Mouse (Mus musculus) forebrain, embryonic 10.5 days (tissue): ENCODE measurements around the gene Cdk17. TPM values are rescaled to one million over a fixed set of nuclear protein-coding genes. Genes with fewer than 3 reads are reported as not detected.
A peak's percentile ranks its signal among the peaks of the same experiment; 100 is the strongest.
"Not testable (repeated sequence)": the region's sequence is repeated elsewhere in the genome, so short reads cannot be mapped to it uniquely, and the experiment has no call there.

Experiments used
- DNase-seq: peaks from one replicate; pipeline ENCODE4 v3.0.0-alpha.2; 2017; ENCODE audit warnings: low spot score; ENCODE audit errors: extremely low spot score
- H3K27ac ChIP-seq: fragments of 300-500 bp; sonication (generic); 2 replicates; pipeline ENCODE4 v1.5.1; 2016; ENCODE audit warnings: mild to moderate bottlenecking
- H3K27me3 ChIP-seq: fragments of 300-500 bp; sonication (generic); 2 replicates; pipeline ENCODE4 v1.6.1; 2016; ENCODE audit warnings: mild to moderate bottlenecking; ENCODE audit not compliant: poor library complexity, severe bottlenecking
- H3K36me3 ChIP-seq: fragments of 300-500 bp; sonication (generic); replicated peaks from 2 replicates; pipeline ENCODE4 v1.6.1; 2016; ENCODE audit warnings: mild to moderate bottlenecking, moderate library complexity
- H3K4me1 ChIP-seq: fragments of 300-500 bp; sonication (generic); 2 replicates; pipeline ENCODE4 v1.6.1; 2016
- H3K4me3 ChIP-seq: fragments of 300-500 bp; sonication (generic); 2 replicates; pipeline ENCODE4 v1.5.1; 2016; ENCODE audit warnings: mild to moderate bottlenecking, moderate library complexity
- H3K9me3 ChIP-seq: fragments of 300-500 bp; sonication (generic); 2 replicates; pipeline ENCODE4 v1.6.1; 2016; ENCODE audit warnings: mild to moderate bottlenecking, moderate library complexity
- WGBS: fragments of 180-500 bp; shearing (Covaris S2); methylation state at CpG from one replicate; pipeline ENCODE4 v1.1.7; 2016; 5-methylcytosine and 5-hydroxymethylcytosine counted together
- polyA plus RNA-seq: library from polyadenylated mRNA; unstranded; fragments of >200 nt; fragmentation: Nextera tagmentation; extraction: Ambion mirVana; gene quantifications from 2 replicates; pipeline ENCODE4 v1.2.1, GENCODE M21; 2016

The Cdk17 gene
- polyA plus RNA-seq, 1 experiment from 2014 or later: 17.6 TPM

DNA sequence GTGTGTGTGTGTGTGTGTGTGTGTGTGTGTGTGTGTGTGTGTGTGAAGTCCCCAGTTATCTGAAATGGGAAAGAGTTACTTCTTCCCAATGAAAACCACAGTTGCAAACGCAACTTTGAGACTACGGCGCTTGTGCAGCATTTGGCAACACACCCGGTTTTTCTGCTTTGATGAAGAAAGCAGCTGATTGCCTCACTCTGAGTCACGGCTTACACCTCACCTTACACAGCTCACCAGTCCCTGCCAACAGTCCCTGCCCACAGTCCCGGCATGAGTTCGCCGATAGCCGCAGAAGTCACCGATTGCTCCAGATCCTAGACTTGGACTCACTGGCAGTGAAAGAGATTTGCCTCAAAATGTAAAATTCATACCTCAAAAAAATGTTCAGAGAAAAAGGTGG, 15.6 kb upstream of the Cdk17 start:
- Histone ChIP-seq H3K27me3 (no peaks in the 10 kb centered on the region), H3K4me1 (peaks cover 15% of the 10 kb centered on the region), H3K9me3 (no peaks in the 10 kb centered on the region), H3K36me3 (no peaks in the 10 kb centered on the region), H3K27ac (no peak overlapping the region), H3K4me3 (no peak overlapping the region)
- no peak for DNase-seq
- 92% methylated on average over 10 of the region's 10 CpGs for WGBS

DNA sequence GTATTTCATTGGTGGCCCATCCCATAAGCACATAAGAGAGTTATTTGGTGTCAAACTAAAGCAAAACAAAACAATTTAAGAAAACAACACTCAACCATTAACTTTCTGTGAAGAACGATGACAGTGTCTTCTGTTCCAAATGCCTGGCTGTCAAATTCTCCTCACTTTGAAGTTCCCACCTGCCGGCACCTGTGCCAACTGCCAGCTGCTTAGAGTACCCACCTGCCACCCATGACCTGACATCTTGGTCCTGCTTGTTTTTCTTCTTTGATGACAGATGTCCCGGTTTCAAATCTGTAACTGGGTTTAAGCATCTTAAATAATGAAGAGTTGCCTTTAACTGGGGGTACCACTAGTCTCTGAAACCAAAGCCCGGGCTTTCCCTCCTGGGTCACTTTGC, 14.1 kb upstream of the Cdk17 start:
- H3K27me3 ChIP-seq: peaks cover 4% of the 10 kb centered on the region; the same call in 1 of the 2 replicates
- peaks cover 15% of the 10 kb centered on the region for H3K4me1 ChIP-seq
- H3K27ac ChIP-seq: no peak overlapping the region
- H3K4me3 ChIP-seq: no peak overlapping the region
- no peak for DNase-seq
- WGBS: 91% methylated on average over 4 of the region's 4 CpGs
- H3K36me3 ChIP-seq: no peaks in the 10 kb centered on the region
- no peaks in the 10 kb centered on the region for H3K9me3 ChIP-seq

GRCm38 (mm10) chr10:93147691-93148090, 13.0 kb upstream of the Cdk17 start:
- H3K4me1 ChIP-seq: peaks cover 12% of the 10 kb centered on the region
- H3K36me3 ChIP-seq: no peaks in the 10 kb centered on the region
- no peak for DNase-seq
- peaks cover 4% of the 10 kb centered on the region; the same call in 1 of the 2 replicates for H3K27me3 ChIP-seq
- H3K27ac ChIP-seq: no peak overlapping the region
- 92% methylated on average over 6 of the region's 6 CpGs for WGBS
- no peak overlapping the region for H3K4me3 ChIP-seq
- no peaks in the 10 kb centered on the region for H3K9me3 ChIP-seq

DNA sequence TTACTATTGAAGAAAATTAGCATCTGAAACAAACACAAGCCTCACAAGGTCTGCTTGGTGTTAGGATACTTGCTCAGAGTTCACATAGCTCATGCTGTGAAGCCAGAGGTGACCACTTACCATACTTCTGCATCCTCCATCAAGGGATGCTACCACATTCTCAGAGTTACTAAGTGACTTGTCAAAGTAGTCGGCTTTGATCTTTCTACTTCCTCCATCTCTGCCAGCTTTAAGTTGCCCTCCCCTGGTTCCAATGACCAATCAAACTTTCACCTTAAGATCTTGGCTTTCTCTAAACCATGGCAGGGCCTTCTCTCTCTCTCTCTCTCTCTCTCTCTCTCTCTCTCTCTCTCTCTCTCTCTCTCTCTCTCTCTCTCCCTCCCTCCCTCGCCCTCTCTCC, 11.1 kb upstream of the Cdk17 start:
- no peak for DNase-seq
- Histone ChIP-seq H3K4me3 (no peak overlapping the region), H3K36me3 (no peaks in the 10 kb centered on the region), H3K4me1 (no peaks in the 10 kb centered on the region), H3K27me3 (peaks cover 4% of the 10 kb centered on the region; the same call in 1 of the 2 replicates), H3K27ac (no peak overlapping the region), H3K9me3 (no peaks in the 10 kb centered on the region)
- WGBS: 71% methylated on average over 1 of the region's 2 CpGs

DNA sequence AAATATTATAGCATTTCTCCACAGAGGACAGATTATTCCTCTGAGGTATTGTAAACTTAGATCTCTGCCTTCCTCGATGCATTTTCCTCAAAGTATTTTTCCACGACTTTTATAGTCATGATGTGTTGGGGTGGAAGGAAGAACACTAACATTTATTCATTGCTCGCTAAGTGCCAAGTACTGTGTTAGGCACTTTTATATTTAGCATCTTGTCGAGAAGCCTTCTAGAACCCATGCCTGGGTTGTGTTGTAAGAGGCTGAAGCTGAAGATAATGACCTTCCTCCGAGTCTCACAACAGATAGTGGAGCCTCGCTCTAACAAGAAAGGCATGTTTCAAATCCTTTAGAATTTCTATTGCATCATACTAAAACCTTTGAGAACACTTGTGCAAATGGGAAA, 8.9 kb upstream of the Cdk17 start:
- H3K9me3 ChIP-seq: no peaks in the 10 kb centered on the region
- H3K4me3 ChIP-seq: no peak overlapping the region
- no peaks in the 10 kb centered on the region for H3K36me3 ChIP-seq
- H3K4me1 ChIP-seq: no peaks in the 10 kb centered on the region
- 86% methylated on average over 6 of the region's 6 CpGs for whole genome bisulfite sequencing
- peaks cover 4% of the 10 kb centered on the region; the same call in 1 of the 2 replicates for H3K27me3 ChIP-seq
- DNase-seq: no peak
- H3K27ac ChIP-seq: no peak overlapping the region

GRCm38 (mm10) chr10:93152698-93153097, 8.0 kb upstream of the Cdk17 start:
- H3K4me1 ChIP-seq: no peaks in the 10 kb centered on the region
- WGBS: 91% methylated on average over 5 of the region's 5 CpGs
- H3K4me3 ChIP-seq: no peak overlapping the region
- no peaks in the 10 kb centered on the region for H3K9me3 ChIP-seq
- no peaks in the 10 kb centered on the region for H3K36me3 ChIP-seq
- no peak for DNase-seq
- H3K27ac ChIP-seq: no peak overlapping the region
- peaks cover 4% of the 10 kb centered on the region; the same call in 1 of the 2 replicates for H3K27me3 ChIP-seq

- not testable (repeated sequence) for DNase-seq, H3K9me3 ChIP-seq
- 94% methylated on average over 2 of the region's 2 CpGs for WGBS
Observed at GRCm38 (mm10) chr10:93153404-93153803, 7.3 kb upstream of the Cdk17 start.

GRCm38 (mm10) chr10:93159651-93160496, 801 bp upstream of the Cdk17 start:
- Histone ChIP-seq H3K9me3 (no peaks in the 10 kb centered on the region), H3K27me3 (no peaks in the 10 kb centered on the region), H3K36me3 (no peaks in the 10 kb centered on the region), H3K4me1 (peaks cover 37% of the 10 kb centered on the region), H3K4me3 (peak overlapping the region; percentile 99), H3K27ac (peak overlapping the region; percentile 99)
- DNase-seq: no peak
- WGBS: 27% methylated on average over 17 of the region's 17 CpGs

More at GRCm38 (mm10) chr10:93153404-93153803, 7.3 kb upstream of the Cdk17 start:
- not testable (repeated sequence) for H3K27ac ChIP-seq, H3K36me3 ChIP-seq, H3K4me3 ChIP-seq, H3K4me1 ChIP-seq, H3K27me3 ChIP-seq

DNA sequence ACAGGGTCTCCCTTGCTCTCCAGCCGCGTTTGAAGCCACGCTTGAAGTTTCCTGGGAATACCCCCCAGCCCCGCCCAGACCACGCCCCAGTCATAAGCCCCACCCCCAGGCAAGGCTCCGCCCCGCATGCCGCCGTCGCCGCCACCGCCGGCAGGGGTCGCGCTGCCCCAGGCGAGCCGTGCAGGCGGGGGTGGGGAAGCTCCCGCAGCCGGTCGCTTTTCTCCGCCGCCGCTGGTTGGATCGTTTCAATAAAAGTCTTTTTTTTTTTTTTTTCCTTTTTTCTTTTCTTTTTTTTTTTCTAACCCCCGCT, 223 bp upstream of the Cdk17 start:
- Histone ChIP-seq H3K36me3 (no peaks in the 10 kb centered on the region), H3K9me3 (no peaks in the 10 kb centered on the region), H3K4me1 (peaks cover 43% of the 10 kb centered on the region), H3K27ac (peak overlapping the region; percentile 99), H3K4me3 (peak overlapping the region; percentile 99), H3K27me3 (no peaks in the 10 kb centered on the region)
- DNase-seq: peak; percentile 88
- WGBS: under 1% methylated on average over 26 of the region's 26 CpGs

DNA sequence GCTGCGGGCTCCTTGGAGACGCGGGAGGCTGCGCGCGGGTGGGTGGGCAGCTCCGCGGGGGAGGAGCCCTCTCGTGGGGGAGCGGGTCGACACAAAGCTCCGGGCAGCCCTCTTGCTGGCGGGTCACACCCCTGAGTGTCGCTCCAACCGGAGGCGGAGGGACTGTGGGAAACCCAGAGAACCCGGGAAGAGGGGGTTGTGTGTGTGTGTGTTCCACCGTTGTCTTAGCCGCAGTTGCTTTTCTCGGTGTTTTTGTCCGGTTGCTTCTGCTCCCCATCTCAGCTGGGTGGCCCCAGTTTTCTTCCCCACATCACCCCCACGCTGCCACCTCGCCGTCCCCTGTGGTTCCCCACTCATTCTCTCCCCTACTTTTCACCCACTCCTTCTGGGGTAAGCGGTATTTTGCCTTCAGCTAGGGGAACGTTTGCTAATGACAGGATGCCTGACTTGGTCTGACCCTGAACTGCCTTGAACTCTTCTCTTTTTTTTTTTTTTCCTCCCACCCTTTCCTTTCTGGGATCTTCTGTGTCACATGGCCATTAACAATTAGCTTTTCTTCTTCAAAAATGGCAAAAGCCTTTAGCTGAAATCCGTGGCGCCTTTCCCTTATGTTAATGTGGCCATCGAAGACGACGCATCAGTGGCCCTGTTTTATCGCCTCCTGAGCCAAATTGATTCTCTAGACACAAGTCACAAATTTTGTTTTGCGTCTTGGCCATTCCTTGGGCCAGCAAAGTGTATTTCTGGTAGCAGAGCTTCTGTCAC, 1.0 kb downstream of the Cdk17 start:
- Histone ChIP-seq H3K9me3 (no peaks in the 10 kb centered on the region), H3K4me3 (peak overlapping the region; percentile 99), H3K36me3 (no peaks in the 10 kb centered on the region), H3K27me3 (no peaks in the 10 kb centered on the region), H3K27ac (peak overlapping the region; percentile 99), H3K4me1 (peaks cover 55% of the 10 kb centered on the region)
- DNase-seq: peak; percentile 57
- WGBS: 1% methylated on average over 33 of the region's 33 CpGs

GRCm38 (mm10) chr10:93162276-93162971, 1.7 kb downstream of the Cdk17 start:
- Histone ChIP-seq H3K4me3 (peak overlapping the region; percentile 99), H3K27me3 (no peaks in the 10 kb centered on the region), H3K9me3 (no peaks in the 10 kb centered on the region), H3K4me1 (peaks cover 62% of the 10 kb centered on the region), H3K36me3 (no peaks in the 10 kb centered on the region), H3K27ac (peak overlapping the region; percentile 99)
- no peak for DNase-seq
- WGBS: 11% methylated on average over 11 of the region's 11 CpGs

DNA sequence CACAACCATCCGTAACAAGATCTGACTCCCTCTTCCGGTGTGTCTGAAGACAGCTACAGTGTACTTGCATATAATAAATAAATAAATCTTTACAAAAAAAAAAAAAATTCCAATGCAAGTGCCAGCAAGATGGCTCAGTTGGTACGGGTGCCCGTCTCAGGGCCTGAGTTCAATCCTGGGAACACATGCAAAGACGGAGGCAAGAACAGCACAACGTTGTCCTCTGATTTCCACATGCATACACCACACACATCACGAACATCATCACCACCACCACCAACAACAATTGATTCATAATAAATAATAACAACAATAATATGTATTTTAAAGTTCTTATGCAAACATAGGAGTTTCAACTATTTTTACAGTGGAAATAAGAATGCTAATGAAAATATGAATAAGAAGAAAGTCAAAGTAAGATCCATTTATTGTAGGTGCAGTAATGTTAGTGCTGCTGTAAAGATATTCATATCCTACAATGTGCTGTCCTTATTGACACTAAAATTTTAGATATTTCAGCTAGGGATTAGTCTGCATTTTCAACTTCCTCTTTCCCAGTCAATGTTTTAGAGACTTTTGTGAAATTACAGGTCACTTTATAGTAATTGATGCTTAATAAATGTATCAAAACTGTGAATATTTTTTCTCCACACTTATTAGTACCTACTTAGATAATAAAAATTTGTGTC, 2.4 kb downstream of the Cdk17 start:
- DNase-seq: no peak
- Histone ChIP-seq H3K27ac (no peak overlapping the region), H3K4me1 (peaks cover 65% of the 10 kb centered on the region), H3K9me3 (no peaks in the 10 kb centered on the region), H3K4me3 (peak overlapping the region; percentile 99), H3K27me3 (no peaks in the 10 kb centered on the region), H3K36me3 (no peaks in the 10 kb centered on the region)
- WGBS: 77% methylated on average over 7 of the region's 7 CpGs
